Mouse (Mus musculus): Measurements from ENCODE around the gene Hoxa7.

Hoxa7 gene

DNA sequence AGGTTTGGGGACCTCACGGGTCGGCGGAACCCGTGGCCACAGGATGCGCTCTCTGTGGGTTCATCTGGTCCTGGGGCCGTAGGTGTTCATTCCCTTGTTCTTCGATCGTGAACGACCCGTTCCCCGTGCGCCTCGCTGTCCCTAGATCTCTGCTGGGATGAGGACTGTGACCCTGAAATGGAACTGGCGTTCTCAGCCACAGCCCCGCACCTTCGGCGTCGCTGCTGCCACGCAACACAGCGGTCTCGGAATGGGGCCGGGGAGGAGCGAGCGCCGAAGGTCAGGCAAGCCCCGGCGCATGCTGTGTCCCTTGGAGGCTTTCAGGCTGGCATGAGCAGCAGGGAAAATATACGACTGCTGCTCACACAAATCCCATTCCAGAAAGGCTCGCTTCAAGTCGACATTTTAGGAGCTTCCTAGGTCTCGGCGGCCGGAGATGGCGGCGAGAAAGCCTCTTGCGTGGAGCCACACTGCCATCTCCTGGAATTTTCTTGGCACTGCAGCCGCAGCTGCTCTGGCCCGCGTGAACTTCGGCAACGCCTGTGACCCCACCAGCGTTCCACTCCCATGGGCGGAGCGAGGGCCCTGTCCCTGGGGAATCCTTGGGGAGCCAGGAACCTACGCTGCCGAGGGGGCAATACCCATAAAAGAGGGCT, at the start of gene Hoxa7:
Gene Hoxa7 (minus strand): TSS at position 518 of the 656 bp plus-strand sequence.
- DNase-seq (ENCODE audit: low read depth, low spot score) = peak; percentile 92

- peak; percentile 68 for DNase-seq (ENCODE audit: low read depth, low spot score)
Observed at GRCm38 (mm10) chr6:52270494-52271480, 49.1 kb upstream of the Hoxa7 start.

DNA sequence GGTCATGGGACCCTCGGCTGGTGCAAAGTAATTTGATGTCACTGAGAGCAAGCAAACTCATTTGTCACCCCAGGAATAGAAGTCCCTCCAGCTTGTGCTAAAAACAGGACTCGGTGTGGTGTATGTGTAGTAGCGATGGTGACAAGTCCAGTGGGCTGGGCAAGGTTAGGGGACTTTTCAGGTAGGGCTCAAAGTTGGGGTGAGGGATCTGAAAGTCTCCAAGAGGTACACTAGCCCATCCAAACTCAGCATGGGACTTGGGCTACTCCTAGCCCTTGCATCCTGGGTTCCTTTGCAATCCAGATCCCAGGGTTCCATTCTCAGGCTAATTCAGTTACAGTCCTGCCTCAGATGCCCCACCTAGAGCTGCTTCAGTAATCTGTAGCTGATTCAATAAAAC, 47.1 kb upstream of the Hoxa7 start:
- no peak for DNase-seq (ENCODE audit: low read depth, low spot score)

DNA sequence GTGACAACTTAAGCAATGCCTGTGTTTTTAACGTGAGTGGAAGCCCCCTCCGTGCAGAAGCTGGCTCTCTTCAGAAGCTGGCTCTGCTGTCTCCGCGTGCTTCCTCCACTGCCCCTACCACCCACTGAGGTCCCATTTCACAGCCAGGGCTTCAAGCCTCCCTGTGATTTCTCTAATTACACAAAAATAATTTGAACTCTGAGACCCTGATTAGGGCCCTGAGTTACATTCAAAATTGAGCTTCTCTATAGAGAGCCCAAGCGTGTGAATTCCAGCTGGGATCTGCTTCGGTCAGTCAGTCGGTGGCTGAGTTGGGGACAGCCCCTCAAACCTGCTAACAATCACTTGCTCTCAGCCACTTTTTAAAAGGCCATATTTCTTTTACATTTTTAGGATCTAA, 46.7 kb upstream of the Hoxa7 start:
- no peak for DNase-seq (ENCODE audit: low read depth, low spot score)

DNA sequence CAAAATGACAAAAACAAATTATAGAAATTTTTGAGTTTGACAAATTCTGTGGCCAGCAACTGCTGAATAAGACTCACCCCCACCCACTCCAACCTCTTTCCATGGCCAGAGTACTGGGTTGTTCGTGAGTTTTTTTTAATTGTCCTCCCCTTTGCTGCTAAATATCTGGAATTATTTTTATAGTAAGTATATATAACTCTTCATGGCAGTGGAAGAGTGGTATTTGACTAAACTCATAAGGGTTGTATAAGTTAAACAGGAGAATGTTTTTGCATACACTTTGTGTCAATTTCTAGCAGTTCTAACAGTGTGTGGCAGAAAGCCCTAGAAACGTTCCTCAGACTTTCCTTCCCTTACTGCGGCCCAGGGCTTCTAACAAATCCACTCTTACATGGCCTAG, 46.0 kb upstream of the Hoxa7 start:
- DNase-seq (ENCODE audit: low read depth, low spot score) = no peak

DNA sequence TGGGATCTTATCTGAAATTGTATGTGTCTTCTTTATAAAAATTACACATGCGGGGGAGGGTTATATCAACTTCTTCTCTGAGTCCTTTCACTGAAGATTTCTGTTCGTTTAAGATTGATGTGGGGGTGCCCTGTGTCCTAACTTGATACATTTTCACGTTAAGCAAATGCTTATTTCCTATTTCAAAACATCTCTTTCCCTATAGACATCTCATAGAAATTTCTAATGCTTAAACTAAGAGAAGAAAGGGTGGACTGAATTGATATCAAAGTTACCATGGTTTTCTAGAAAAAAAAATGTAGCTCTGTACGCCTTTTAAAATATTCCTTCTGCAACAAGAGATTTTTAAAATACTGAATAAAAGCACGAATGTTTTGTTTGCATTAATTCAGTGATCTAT, 45.6 kb upstream of the Hoxa7 start:
- no peak for DNase-seq (ENCODE audit: low read depth, low spot score)

DNA sequence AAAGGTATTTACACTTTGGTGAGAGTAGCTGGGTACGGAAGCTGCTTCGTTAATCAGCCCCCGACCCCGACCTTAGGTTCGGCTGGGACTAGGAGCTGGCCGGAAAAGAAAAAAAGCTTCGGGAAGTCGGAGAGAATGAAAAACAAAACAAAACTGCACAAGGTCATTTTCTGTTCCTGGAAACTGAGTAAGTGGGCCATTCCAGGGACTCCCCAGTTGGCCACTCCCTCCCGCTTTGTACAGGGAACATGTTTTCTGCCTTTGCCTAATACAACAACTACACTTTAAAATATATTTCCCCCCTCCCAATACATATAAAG, 45.0 kb upstream of the Hoxa7 start:
- no peak for DNase-seq (ENCODE audit: low read depth, low spot score)

DNA sequence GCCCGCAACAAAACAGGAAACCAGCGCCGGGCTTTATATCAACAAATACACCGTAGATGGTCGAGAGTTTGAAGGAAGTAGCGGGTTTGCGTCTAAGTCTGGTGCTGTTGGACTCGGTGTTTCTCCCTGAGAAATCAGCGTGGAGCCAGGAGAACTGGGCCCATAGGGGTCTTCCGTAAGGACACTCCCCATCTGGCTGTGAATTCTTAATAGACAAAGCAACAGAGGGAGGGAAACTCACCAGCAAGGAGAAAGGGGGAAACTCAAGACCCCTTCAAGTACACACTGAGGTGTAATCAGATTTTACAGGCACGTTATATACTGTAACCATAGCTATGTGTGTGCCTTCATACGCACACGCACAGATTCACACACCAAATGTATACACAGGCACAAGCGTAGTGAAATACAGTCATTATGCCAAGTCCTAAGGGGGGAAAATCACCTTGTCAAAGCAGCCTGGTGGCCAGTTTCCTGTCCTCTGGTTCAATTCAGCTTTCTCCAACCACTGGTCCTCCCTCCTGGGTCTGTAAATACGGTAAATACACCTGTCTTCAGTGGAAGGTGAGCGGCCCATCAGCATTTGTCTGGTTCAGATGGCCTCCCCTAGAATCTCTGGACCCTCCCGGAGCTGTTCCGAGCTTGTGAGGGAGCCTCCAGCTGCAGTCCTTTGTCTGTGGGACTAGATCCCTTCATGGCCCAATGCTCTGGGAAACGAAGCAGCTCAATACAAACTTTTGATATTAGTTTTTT, 44.4 kb upstream of the Hoxa7 start:
- no peak for DNase-seq (ENCODE audit: low read depth, low spot score)

- DNase-seq (ENCODE audit: low read depth, low spot score) = no peak
Observed at GRCm38 (mm10) chr6:52265306-52265912, 43.8 kb upstream of the Hoxa7 start.

GRCm38 (mm10) chr6:52264106-52264790, 42.6 kb upstream of the Hoxa7 start:
- no peak for DNase-seq (ENCODE audit: low read depth, low spot score)

DNA sequence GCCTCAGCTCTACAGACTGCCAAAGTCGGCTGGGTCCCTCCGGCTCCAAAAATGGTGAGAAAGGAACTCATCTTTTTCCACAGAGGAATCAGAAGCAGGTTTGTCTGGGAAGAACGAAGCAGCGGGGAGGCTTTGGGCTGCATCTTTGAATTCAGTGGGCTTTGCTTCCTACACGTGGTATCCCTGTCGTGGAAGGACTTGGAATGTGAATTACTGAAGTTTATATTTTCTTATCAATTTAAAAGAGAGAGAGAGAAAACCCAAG, 41.6 kb upstream of the Hoxa7 start:
- DNase-seq (ENCODE audit: low read depth, low spot score) = no peak

GRCm38 (mm10) chr6:52262463-52263320, 41.0 kb upstream of the Hoxa7 start:
- DNase-seq (ENCODE audit: low read depth, low spot score) = no peak

DNA sequence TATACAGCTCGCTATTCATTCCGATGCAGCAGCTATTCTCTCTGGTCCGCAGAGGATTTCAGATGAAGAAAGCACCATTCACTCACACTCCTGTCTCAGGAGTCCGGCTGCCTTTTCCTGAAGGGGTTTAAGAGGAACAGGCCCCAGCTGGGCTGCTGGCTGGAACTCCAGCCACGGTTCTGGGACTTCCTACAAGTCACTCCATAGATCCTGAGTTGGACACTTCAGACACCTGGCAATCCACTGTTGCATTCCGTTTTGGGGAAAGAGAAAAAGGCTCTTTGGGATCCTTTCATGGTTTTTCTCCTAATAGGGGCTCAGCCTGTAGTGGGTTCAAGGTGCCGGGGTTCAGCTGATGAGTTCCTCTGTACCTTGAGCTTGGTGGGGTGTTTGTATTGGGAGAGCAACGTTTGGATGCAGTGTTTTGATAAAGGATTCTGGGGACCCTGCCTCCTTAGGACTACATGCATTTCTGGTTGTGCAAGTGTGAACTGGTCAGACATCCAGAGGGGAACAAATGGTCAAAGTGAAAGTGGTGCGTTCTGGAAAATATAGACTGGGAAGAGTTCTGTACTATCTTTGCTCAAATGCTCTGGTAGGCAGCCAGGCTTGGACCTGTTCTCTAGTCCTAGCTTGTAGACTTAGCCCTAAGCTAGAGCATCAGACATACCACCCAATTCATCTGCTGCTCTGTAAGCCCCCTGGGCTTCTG, 40.3 kb upstream of the Hoxa7 start:
- DNase-seq (ENCODE audit: low read depth, low spot score) = peak; percentile 20

GRCm38 (mm10) chr6:52260654-52261575, 39.3 kb upstream of the Hoxa7 start, which contains the start of gene Hoxa13:
Hoxa13 (minus strand) TSS chr6:52260880.
- DNase-seq (ENCODE audit: low read depth, low spot score) = peak; percentile 88

DNA sequence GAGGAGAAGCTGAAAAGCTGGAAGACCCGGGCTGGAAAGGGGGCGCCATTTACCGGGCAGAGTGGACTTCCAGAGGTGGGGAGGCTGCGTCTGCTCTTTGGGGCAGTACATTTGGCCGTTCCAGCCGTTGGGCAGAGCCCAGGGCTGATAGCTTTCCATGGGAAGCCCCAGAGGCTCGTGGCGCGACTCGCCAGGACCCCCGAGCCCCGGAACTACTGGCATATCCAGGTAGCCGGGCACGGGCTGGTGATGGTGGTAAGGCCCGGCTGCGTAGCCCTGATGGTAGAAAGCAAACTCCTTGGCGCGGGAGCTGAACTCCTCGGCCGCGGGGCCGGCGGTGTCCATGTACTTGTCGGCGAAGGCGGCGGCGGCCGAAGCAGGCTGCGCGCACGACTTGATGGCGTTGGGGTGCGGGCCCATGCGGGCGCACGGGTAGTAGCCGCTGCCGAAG, 38.2 kb upstream of the Hoxa7 start:
- DNase-seq (ENCODE audit: low read depth, low spot score) = peak; percentile 70

- no peak for DNase-seq (ENCODE audit: low read depth, low spot score)
Observed at GRCm38 (mm10) chr6:52259081-52259790, 37.6 kb upstream of the Hoxa7 start.

DNA sequence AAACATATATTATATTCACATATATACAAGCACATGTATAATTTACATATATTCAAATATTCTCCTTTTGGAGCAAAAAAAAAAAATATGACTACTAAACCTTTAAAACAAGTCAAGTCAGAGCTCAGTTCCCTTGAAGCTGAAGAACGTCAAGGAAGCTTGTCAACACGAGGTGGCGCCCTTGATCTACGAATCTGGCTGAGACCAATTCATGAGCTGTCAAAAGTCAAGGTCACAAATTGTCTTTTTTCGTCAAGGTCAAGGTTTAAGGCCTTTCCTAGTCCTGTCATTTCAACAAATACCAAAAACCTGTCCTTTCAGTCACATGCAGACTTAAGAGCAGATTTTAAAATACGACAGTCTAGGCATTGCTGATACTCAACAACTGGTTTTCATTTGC, 35.3 kb upstream of the Hoxa7 start:
- peak; percentile 83 for DNase-seq (ENCODE audit: low read depth, low spot score)
